Mouse (Mus musculus) frontal cortex, postnatal 14 days (tissue): ENCODE results near the gene Nt5c3b.

ENCODE experiments used
- DNase-seq, 2 experiments: peaks; one replicate each; pipeline ENCODE4 v3.0.0; 2022; ENCODE audit warnings: low spot score in 2 of 2

The Nt5c3b gene

DNA sequence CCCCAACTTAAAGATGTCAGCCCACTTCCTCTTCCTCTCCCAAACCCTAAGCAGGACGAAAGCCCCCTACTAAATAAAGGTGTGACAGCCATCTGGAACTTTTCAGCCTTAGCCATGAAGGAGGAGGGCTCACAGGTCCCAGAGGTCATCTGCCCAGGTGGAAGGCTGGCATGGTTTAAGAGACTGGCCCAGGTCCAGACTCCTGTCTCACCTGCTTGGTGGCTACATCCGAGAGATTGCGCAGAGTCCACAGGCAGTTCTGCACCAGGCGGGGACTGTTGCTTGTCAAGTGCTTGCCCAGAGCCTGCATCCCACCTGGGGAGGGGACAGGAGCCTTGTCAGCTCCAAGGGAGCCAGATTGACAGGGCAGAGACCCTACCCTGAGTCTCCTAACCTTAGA, 62.3 kb downstream of the Nt5c3b start:
- DNase-seq, result no peak

DNA sequence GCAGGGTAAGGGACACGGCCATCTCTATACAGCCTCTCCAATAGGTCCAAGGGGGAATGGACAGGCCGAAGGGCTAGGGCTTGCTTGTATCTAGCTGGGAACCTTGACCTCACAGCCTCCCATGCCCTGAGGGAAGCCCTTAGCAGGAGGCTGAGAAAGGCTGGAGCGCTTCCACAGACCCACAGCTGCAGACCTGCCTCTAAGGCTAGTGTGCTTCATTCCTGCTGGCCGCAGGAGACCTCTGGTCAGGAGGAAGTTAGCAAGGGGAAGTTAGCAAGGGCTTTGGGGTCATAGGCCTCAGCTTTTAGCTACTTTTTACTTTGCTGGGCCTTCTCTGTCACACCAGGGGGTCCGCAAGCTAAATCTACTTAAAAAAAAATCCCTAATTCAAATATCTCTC, 63.2 kb downstream of the Nt5c3b start:
- no peak for DNase-seq

DNA sequence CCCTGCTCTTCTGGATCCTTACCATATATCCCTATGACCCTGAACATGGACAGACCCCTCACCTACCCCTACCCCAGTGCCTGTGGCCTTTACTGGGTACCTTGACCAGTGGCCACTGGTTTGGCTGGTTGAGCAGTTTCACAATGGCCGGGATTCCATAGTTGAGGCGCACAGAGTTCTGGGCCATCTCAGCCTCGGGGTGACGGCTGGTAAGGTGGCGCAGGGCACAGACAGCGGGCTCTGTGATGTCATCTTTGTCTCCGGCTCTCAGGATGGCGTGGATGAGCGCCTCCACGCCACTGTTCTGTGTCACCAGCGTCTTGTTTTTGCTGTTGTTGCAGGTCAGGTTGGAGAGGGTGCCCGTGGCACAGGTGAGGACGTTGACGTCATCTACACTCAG, 63.6 kb downstream of the Nt5c3b start:
- DNase-seq, result no peak

DNA sequence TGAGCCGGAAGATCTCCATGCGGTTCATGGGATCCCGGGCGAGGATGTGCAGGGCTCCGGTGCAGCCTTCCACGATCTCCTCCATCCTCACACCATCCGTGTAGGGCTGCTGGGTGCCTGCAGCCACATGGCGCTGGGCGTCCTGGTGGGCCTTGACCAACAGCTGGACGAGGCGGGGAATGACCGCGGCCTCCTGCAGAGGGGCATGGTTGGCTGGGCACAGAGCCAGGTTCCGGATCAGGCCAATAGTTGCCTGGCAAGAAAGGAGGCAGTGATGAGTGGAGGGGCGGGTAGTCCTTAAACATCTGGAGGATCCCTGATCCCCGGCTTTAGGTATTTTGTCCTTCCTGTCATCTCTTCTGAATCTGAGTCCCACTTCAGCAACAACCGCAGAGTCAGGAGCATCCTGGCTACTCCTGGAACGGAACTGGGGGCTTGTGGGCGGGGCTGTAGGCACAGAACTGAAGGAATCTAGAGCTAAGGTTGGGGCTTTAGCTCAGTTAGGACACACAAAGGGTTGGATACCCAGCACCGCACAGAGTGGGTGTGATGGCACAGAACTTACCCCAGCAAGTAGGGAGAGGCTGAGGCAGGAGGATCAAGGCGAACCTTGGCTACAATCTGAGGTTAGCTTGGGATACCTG, 64.7 kb downstream of the Nt5c3b start:
- DNase-seq, result no peak

DNA sequence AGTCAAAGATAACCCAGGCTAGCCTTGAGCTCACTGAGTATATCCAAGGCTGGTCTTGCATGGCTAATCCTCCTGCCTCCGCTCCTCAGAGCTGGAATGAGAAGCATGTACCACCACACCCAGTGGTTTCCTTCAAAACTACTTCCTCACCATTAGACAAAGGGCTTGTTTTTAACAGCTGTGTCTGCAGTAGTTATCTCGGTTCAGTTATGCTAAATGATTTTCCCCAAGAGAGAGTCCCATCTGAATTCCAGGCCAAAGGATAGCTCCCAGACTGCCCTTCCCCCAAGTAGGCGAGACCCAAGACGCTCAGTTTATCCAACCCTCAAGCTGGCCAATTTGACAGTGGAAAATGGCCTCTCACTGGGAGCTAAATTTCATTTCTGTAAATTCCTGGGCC, 65.6 kb downstream of the Nt5c3b start:
- no peak for DNase-seq

DNA sequence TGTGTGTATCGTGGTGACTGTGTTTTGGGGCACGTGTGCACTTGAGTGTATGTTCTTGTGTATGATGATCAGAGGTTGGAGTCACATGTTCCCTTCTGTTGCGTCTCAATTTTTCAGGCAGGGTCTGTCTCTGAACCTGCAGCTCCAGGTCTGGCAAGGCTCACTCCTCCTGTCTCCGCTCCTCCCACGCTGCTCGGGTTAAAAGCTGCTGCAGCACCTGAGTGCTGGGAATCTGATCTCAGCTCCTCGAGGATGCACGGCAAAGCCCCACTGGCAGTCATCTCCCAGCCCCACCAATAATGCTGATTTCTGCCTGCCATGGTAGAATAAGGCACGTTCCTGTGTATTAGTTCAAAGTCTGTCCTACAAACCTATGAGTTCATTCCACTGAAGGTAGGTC, 66.5 kb downstream of the Nt5c3b start:
- DNase-seq, result no peak
